Mouse (Mus musculus) midbrain, embryonic 11.5 days (tissue): Measurements from ENCODE around the gene Klhl7. TPM values are rescaled to one million over a fixed set of nuclear protein-coding genes. Genes with fewer than 3 reads are reported as not detected.

Source experiments
- ATAC-seq: fragments of 200-750 bp; cut with Nextera tagmentation; 2 replicates; pipeline ENCODE4 v1.8.0; 2017; ENCODE audit warnings: moderate TSS enrichment, moderate library complexity; ENCODE audit not compliant: low FRiP score
- DNase-seq: peaks from one replicate; pipeline ENCODE4 v3.0.0; 2015; ENCODE audit warnings: low spot score; ENCODE audit errors: missing footprints
- H3K27ac ChIP-seq: fragments of 300-500 bp; sonication (generic); 2 replicates; pipeline ENCODE4 v1.5.1; 2014; ENCODE audit warnings: low read depth, low read length
- H3K27me3 ChIP-seq: fragments of 300-500 bp; sonication (generic); 2 replicates; pipeline ENCODE4 v1.6.1; 2014; ENCODE audit warnings: mild to moderate bottlenecking, low read length, moderate library complexity, mixed read lengths; ENCODE audit not compliant: control insufficient read depth, insufficient read depth
- H3K36me3 ChIP-seq: fragments of 300-500 bp; sonication (generic); 2 replicates; pipeline ENCODE4 v1.6.1; 2014; ENCODE audit warnings: mild to moderate bottlenecking, low read length, moderate library complexity, mixed read lengths; ENCODE audit not compliant: control insufficient read depth, insufficient read depth
- H3K4me1 ChIP-seq: fragments of 300-500 bp; sonication (generic); 2 replicates; pipeline ENCODE4 v1.6.1; 2014; ENCODE audit warnings: low read length; ENCODE audit not compliant: control insufficient read depth, insufficient read depth
- H3K4me2 ChIP-seq: fragments of 300-500 bp; sonication (generic); 2 replicates; pipeline ENCODE4 v1.6.1; 2014; ENCODE audit warnings: mild to moderate bottlenecking, moderate library complexity
- H3K4me3 ChIP-seq: fragments of 300-500 bp; sonication (generic); 2 replicates; pipeline ENCODE4 v1.5.1; 2014; ENCODE audit warnings: low read depth, low read length
- H3K9ac ChIP-seq: fragments of 300-500 bp; sonication (generic); 2 replicates; pipeline ENCODE4 v1.6.1; 2014; ENCODE audit warnings: low read length
- H3K9me3 ChIP-seq: fragments of 300-500 bp; sonication (generic); 2 replicates; pipeline ENCODE4 v1.6.1; 2016; ENCODE audit warnings: low read length; ENCODE audit not compliant: control insufficient read depth
- WGBS: fragments of 180-500 bp; shearing (Covaris S2); extraction: QIAGEN DNeasy Blood & Tissue Kit; methylation state at CpG from one replicate; pipeline ENCODE4 v1.1.7; 2014; 5-methylcytosine and 5-hydroxymethylcytosine counted together
- polyA plus RNA-seq: library from polyadenylated mRNA; unstranded; fragments of >200 nt; fragmentation: Nextera tagmentation; extraction: Ambion mirVana; gene quantifications from 2 replicates; pipeline ENCODE4 v1.2.1, GENCODE M21; 2014

The Klhl7 gene
- polyA plus RNA-seq, 1 experiment from 2014 or later: 116 TPM

DNA sequence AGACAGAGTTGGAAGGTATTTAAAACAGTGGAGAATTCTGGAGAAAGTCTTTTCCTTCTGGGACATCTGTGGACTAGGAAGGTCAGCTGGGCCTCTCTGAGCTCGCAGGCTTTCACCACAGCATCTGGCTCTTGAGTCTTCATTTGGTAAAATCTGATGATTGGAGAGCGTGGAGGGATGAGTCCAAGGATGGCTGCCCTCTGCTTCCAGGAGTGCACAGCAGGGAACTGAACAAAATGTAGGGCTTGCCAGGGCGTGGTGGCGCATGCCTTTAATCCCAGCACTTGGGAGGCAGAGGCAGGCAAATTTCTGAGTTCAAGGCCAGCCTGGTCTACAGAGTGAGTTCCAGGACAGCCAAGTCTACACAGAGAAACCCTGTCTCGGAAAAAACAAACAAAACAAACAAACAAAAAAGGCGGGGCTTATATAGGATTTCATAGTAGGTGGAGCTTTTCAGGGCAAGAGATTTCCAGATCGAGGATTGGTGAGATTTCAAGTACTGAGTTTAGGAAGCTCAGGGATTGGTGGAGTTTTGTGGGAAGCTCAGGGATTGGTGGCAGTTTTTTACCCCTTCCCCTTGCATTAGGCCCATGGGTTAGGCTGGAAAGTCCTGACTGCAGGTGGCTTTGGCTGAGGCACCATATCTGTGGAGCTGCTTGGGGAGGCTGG lies 6.8 kb downstream of the Klhl7 start:
- WGBS: 92% methylated on average over 7 of the region's 7 CpGs
- Histone ChIP-seq H3K9me3 (no peaks in the 10 kb centered on the region), H3K9ac (no peak overlapping the region), H3K27me3 (no peaks in the 10 kb centered on the region), H3K4me2 (no peak overlapping the region), H3K36me3 (no peaks in the 10 kb centered on the region), H3K4me3 (no peak overlapping the region), H3K27ac (no peak overlapping the region), H3K4me1 (peaks cover 6% of the 10 kb centered on the region)
- ATAC-seq: no peak
- no peak for DNase-seq

DNA sequence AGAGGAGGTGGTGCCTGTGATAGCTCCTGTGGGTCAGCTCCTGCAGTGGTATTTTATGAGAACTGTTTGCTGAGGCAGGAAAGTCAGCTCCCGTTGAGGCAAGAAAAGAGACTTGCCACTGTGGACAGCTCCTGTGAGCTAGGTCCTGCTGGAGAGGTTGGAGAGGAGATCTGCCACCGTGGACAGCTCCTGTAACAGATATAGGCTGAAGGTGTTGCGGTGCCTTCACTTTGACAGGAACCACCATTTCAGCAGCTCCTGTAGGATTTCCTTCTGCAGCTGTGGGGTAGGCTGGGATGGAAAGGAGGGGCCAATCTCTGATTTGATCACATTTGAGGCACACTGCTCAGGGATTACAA lies 7.3 kb downstream of the Klhl7 start:
- H3K9me3 ChIP-seq: no peaks in the 10 kb centered on the region
- no peaks in the 10 kb centered on the region for H3K36me3 ChIP-seq
- no peak overlapping the region for H3K4me3 ChIP-seq
- 90% methylated on average over 3 of the region's 3 CpGs for WGBS
- no peak for DNase-seq
- H3K4me1 ChIP-seq: peaks cover 6% of the 10 kb centered on the region
- H3K27ac ChIP-seq: no peak overlapping the region
- no peak for ATAC-seq
- no peak overlapping the region for H3K4me2 ChIP-seq
- H3K9ac ChIP-seq: no peak overlapping the region
- H3K27me3 ChIP-seq: no peaks in the 10 kb centered on the region

DNA sequence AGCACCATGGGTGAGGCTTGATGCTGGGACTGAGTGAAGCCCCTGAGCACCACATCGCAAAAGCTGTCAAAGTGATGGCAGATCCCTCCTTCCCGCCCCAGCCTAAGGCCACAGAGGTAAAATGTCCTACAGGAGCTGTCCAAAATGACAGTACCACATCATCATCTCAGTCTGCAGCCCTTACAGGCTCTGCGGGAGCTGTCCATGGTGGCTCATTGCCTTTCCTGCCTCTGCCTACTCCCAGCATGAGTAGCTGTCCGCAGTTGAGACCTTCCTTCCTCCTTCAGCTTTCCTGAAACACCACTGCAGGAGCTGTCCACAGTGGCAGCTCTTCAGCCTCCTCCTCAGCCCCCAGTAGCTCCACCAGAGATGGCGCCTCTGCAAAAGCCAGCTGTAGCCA lies 9.7 kb downstream of the Klhl7 start:
- 86% methylated on average over 5 of the region's 5 CpGs for WGBS
- Histone ChIP-seq H3K27ac (no peak overlapping the region), H3K4me3 (no peak overlapping the region), H3K4me2 (no peak overlapping the region), H3K27me3 (no peaks in the 10 kb centered on the region), H3K9me3 (no peaks in the 10 kb centered on the region), H3K36me3 (no peaks in the 10 kb centered on the region), H3K9ac (no peak overlapping the region), H3K4me1 (peaks cover under 1% of the 10 kb centered on the region; the same call in 1 of the 2 replicates)
- ATAC-seq: no peak
- no peak for DNase-seq

DNA sequence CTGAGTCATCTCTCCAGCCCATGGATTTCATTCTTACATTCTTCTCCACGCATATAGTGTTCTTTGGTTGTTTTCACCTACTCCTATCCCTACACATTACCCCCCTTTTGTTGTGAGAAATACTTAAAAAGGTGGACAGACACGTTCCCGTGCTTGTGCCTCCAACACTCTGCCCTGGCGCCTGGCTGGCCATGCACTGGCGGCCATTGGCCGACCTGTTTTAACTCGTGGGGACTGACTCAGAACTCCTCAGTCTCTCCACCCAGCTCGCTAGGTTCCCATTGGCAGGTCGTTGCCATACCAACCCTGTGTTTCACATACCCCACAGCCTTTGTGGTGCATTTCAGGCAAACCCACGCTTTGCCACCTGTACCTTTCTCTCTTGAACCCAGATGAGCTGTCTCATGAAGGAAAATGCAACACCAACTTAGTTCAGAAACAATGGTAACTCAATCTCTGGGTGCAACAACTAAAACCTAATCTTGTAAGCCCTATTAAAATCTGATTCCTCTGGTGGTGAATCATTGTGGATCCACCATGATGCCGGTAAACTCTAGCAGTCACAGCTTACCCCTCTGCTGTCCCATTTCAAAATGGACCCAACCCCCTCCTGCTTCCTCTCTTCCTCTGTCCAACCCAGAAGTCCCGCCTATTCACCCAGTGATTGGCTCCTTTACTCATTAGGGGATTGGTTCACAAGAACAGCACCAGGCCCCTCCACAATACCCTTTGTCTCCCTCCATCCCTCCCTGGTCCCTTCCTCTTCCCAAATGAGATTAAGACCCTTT lies 11.9 kb downstream of the Klhl7 start:
- Histone ChIP-seq H3K9ac (no peak overlapping the region), H3K4me1 (no peaks in the 10 kb centered on the region; the same call in 1 of the 2 replicates), H3K27me3 (no peaks in the 10 kb centered on the region), H3K4me2 (no peak overlapping the region), H3K9me3 (no peaks in the 10 kb centered on the region), H3K27ac (no peak overlapping the region), H3K4me3 (no peak overlapping the region), H3K36me3 (no peaks in the 10 kb centered on the region)
- DNase-seq: no peak
- ATAC-seq: no peak
- 84% methylated on average over 12 of the region's 12 CpGs for WGBS

DNA sequence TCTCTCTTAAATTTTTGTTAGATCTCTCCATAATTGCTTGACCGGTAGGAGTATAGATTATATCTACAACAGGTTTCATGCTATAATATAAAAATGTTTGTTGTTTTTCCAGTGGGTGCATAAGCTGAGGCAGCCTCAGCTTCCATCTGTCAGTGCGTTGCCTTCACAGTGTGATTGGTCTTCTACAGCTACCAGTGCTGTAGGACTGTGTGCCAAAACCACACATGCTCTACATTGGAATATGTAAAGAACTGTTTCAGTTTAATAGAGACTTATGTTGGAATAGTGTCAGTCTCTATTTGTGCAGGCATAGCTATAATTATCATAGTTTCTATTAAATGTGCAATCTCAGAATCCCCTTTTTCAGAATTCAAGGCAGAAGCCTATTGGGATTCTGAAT lies 21.8 kb downstream of the Klhl7 start:
- WGBS: 97% methylated on average over 2 of the region's 2 CpGs
- DNase-seq: no peak
- no peak overlapping the region for H3K27ac ChIP-seq

DNA sequence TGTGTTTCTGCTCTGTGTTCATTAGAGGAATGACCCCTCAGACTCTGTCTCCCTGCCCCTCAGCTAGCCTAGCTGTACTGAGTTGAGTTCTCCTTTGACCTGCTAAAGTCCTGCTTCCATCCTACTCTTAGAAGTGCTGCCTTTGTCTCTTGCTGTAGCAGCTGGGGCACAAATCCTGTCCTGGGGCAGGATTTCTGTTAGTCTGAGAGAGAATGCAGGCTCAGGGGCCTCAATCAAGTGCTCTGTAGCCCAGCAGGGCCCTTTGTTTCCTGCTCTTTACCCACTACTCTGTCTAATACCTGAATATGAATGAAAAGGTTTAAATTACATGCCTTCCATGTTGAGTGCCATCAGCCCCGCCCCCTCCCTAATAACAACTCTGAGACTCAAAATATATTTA lies 23.8 kb downstream of the Klhl7 start:
- peak overlapping the region; percentile 14; the same call in 1 of the 2 replicates for H3K4me2 ChIP-seq
- peak overlapping the region; percentile 52 for H3K9ac ChIP-seq
- H3K27me3 ChIP-seq: no peaks in the 10 kb centered on the region
- ATAC-seq: peak; percentile 91
- H3K9me3 ChIP-seq: no peaks in the 10 kb centered on the region
- no peak overlapping the region for H3K4me3 ChIP-seq
- peak overlapping the region; percentile 96 for H3K27ac ChIP-seq
- H3K36me3 ChIP-seq: no peaks in the 10 kb centered on the region
- peak; percentile 90 for DNase-seq
- WGBS: 23% methylated on average over 1 of the region's 1 CpGs
- H3K4me1 ChIP-seq: peaks cover 19% of the 10 kb centered on the region

More for the DNA sequence above, 21.8 kb downstream of the Klhl7 start:
- Histone ChIP-seq H3K4me1 (peaks cover 19% of the 10 kb centered on the region), H3K9ac (no peak overlapping the region), H3K4me3 (no peak overlapping the region), H3K4me2 (no peak overlapping the region), H3K27me3 (no peaks in the 10 kb centered on the region), H3K36me3 (no peaks in the 10 kb centered on the region), H3K9me3 (no peaks in the 10 kb centered on the region)
- no peak for ATAC-seq

DNA sequence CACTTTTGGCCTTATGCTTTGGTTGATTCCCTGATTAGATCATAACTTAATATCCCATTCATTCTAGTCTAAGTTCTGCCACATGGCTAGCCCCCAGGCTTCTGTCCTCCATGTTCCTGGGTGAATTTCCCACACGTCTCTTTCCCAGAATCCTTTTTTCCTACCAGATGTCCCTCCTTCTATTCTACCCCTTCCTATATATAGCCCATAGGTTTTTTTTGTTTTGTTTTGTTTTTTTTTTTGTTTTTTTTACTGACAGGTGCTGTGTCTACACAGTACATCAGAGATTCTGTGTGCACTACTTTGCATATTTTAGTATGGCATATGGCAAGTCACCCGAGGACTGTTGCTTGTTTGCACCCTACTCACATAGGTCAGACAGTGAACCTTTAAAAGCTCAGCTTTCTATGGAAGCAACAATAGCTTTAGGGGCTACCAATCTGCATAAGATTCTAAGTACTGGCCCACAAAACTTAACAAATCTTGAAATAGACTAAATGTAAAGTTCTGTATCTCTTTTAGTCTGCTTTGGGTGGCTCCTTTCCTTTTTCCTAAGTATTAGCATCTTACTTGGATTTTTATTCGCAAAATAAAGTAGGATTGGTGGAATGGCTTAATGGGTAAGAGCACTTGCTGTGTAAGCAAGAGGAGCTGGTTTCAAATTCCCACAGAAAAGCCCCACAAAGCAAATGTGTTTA lies 24.3 kb downstream of the Klhl7 start:
- H3K9ac ChIP-seq: no peak overlapping the region
- ATAC-seq: peak; percentile 73
- WGBS: 38% methylated on average over 3 of the region's 3 CpGs

DNA sequence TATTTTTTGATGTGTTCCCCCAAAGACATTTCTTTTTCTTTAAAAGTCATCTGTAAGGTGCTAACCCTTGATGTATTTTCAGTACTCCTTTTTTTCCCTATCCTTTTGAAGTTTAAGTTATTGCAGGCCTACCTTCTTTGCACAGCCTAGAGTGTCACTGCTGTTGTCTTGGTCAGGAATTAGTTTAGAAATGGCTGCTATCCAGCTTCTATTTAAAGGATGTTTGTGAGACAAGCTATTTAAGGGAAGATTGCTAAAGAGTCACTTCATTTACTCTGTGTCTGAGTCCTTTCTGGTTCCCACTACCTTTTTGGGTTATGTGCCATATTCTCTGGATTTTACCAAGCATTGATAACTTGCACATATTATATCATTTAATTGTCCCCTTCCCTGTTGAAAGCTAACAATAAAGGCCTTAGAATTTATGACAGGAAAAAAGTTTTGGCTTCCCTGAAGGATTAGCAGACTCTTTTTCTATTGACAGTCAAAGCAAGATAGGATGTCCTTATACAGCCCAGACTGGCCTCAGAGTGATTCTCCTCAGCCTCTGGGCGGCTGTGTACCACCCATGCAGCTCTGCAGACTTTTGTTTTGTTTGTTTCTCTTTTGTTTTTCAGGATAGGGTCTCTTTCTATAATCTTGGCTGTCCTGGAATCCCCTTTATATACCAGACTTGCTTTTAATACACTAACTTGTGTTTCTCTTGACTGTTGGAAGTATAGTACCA lies 25.7 kb downstream of the Klhl7 start:
- no peak for ATAC-seq
- no peak overlapping the region for H3K9ac ChIP-seq
- H3K4me2 ChIP-seq: no peak overlapping the region
- DNase-seq: no peak
- H3K27ac ChIP-seq: no peak overlapping the region
- H3K36me3 ChIP-seq: peaks cover 2% of the 10 kb centered on the region; the same call in 1 of the 2 replicates
- H3K4me1 ChIP-seq: peaks cover 19% of the 10 kb centered on the region
- H3K9me3 ChIP-seq: no peaks in the 10 kb centered on the region
- no peak overlapping the region for H3K4me3 ChIP-seq
- no peaks in the 10 kb centered on the region for H3K27me3 ChIP-seq
- 42% methylated on average over 1 of the region's 1 CpGs for WGBS

More for the DNA sequence above, 24.3 kb downstream of the Klhl7 start:
- peaks cover 19% of the 10 kb centered on the region for H3K4me1 ChIP-seq
- H3K4me3 ChIP-seq: no peak overlapping the region
- H3K4me2 ChIP-seq: peak overlapping the region; percentile 13; the same call in 1 of the 2 replicates
- H3K9me3 ChIP-seq: no peaks in the 10 kb centered on the region
- peak overlapping the region; percentile 96 for H3K27ac ChIP-seq
- H3K27me3 ChIP-seq: no peaks in the 10 kb centered on the region
- H3K36me3 ChIP-seq: no peaks in the 10 kb centered on the region
- DNase-seq: peak; percentile 90
